In genomic region chr17:76125260-76125659, GRCm38 (mm10) we compare ENCODE assay signal across 15 mouse cellular contexts.
DNase-seq lines count a peak whose midpoint lies in the region; ATAC-seq and TF ChIP-seq lines count a peak whose summit lies in the region.
"Had no signal": no experiment of that assay in that cellular context is flagged by ENCODE, and none has a peak within 500 bp of the region (broad histone marks: within the 10 kb centered on the region; RNA-seq: fewer than 3 reads in every experiment).

No protein-coding gene starts in this region.

- no peak overlapping the region for H3K4me3 ChIP-seq in hindbrain, postnatal 0 days (ENCODE audit: low read length)
- no peak overlapping the region for H3K4me3 ChIP-seq in hindbrain, embryonic 11.5 days (ENCODE audit: low read depth, low read length)
- H3K4me3 ChIP-seq: embryonic facial prominence, embryonic 12.5 days; heart, embryonic 13.5 days had no signal

- DNase-seq in cerebellum, postnatal 10 days, result peak; percentile 2 to 16
- no peak for DNase-seq in cerebellum, adult 9-11 months
- DNase-seq in hindbrain, postnatal 0 days (ENCODE audit: low spot score), result peak; percentile 15
- DNase-seq in hindbrain, embryonic 11.5 days (ENCODE audit: low spot score), result no peak
- DNase-seq in 3T3-L1 (ENCODE audit: low read depth, low spot score) (peak; percentile 27), liver (no peak)
- peak; percentile 17 to 23 for DNase-seq in left cerebral cortex, postnatal 36 days (ENCODE audit: low spot score in 2 of 2)
- DNase-seq in embryo, embryonic 10 days (ENCODE audit: low spot score), result no peak
- DNase-seq: adrenal gland, postnatal 36 days; kidney, adult 11 months; kidney, postnatal 25 days had no signal

- no peak overlapping the region for H3K9ac ChIP-seq in hindbrain, postnatal 0 days (replicated peaks; ENCODE audit: low read length)
- no peak overlapping the region for H3K9ac ChIP-seq in hindbrain, embryonic 11.5 days (ENCODE audit: low read depth, low read length)
- H3K9ac ChIP-seq: embryonic facial prominence, embryonic 12.5 days; heart, embryonic 13.5 days; liver, embryonic 14.5 days had no signal

- no peaks in the 10 kb centered on the region for H3K9me3 ChIP-seq in hindbrain, postnatal 0 days (ENCODE audit: low read length)
- no peaks in the 10 kb centered on the region for H3K9me3 ChIP-seq in hindbrain, embryonic 11.5 days (ENCODE audit: control insufficient read depth, low read length)
- H3K9me3 ChIP-seq: embryonic facial prominence, embryonic 12.5 days had no signal

- no peaks in the 10 kb centered on the region for H3K36me3 ChIP-seq in hindbrain, postnatal 0 days (ENCODE audit: insufficient read depth, low read length)
- H3K36me3 ChIP-seq in hindbrain, embryonic 11.5 days (ENCODE audit: control insufficient read depth, insufficient read depth, low read length), result no peaks in the 10 kb centered on the region
- H3K36me3 ChIP-seq: embryonic facial prominence, embryonic 12.5 days; heart, embryonic 13.5 days had no signal

- no peak overlapping the region for H3K27ac ChIP-seq in hindbrain, postnatal 0 days
- no peak overlapping the region for H3K27ac ChIP-seq in hindbrain, embryonic 11.5 days (ENCODE audit: low read depth, low read length)
- H3K27ac ChIP-seq: embryonic facial prominence, embryonic 12.5 days; heart, embryonic 13.5 days; liver, embryonic 14.5 days had no signal

- TF ChIP-seq CTCF in hindbrain, postnatal 0 days (IDR thresholded peaks at IDR 0.05; ENCODE audit: low read depth), result no peak

- ATAC-seq in hindbrain, postnatal 0 days, result no peak
- ATAC-seq in hindbrain, embryonic 11.5 days (ENCODE audit: low FRiP score), result no peak
- ATAC-seq: lung, postnatal 0 days had no signal

- intact Hi-C loops in left cerebral cortex, postnatal 36 days (cut with DNase I), result no loop called here

- H3K27me3 ChIP-seq in hindbrain, postnatal 0 days (ENCODE audit: insufficient read depth, low read length), result no peaks in the 10 kb centered on the region
- H3K27me3 ChIP-seq in hindbrain, embryonic 11.5 days (ENCODE audit: control insufficient read depth, insufficient read depth, low read length), result no peaks in the 10 kb centered on the region
- H3K27me3 ChIP-seq: embryonic facial prominence, embryonic 12.5 days; heart, embryonic 13.5 days had no signal

- 43% methylated on average over 5 of the region's 5 CpGs for WGBS in hindbrain, postnatal 0 days
- WGBS in hindbrain, embryonic 11.5 days, result 80% methylated on average over 5 of the region's 5 CpGs

- H3K4me2 ChIP-seq in hindbrain, postnatal 0 days (ENCODE audit: low read depth, low read length), result no peak overlapping the region
- H3K4me2 ChIP-seq in hindbrain, embryonic 11.5 days (replicated peaks; ENCODE audit: low read depth, low read length), result no peak overlapping the region
- H3K4me2 ChIP-seq: embryonic facial prominence, embryonic 12.5 days; heart, embryonic 13.5 days had no signal

- H3K4me1 ChIP-seq in hindbrain, postnatal 0 days (ENCODE audit: insufficient read depth, low read length), result no peaks in the 10 kb centered on the region
- no peaks in the 10 kb centered on the region for H3K4me1 ChIP-seq in hindbrain, embryonic 11.5 days (replicated peaks; ENCODE audit: control insufficient read depth, insufficient read depth, low read length)
- H3K4me1 ChIP-seq: embryonic facial prominence, embryonic 12.5 days; heart, embryonic 13.5 days had no signal

Comparison
In these comparisons a context has a peak if more than half of its experiments do, and no peak if none do; other contexts are left out.
1. DNase-seq: peak in cerebellum, postnatal 10 days (2 of 2), hindbrain, postnatal 0 days (single experiment), 3T3-L1 (single experiment) and left cerebral cortex, postnatal 36 days (2 of 2); none in cerebellum, adult 9-11 months (single experiment), hindbrain, embryonic 11.5 days (single experiment), embryo, embryonic 10 days (single experiment) and liver (single experiment).